Comparison of ENCODE assay signal across 12 mouse cellular contexts in genomic region chr13:59091138-59091971, GRCm38 (mm10).
DNase-seq lines count a peak whose midpoint lies in the region; ATAC-seq lines count a peak whose summit lies in the region.
"Had no signal": no experiment of that assay in that cellular context is flagged by ENCODE, and none has a peak within 500 bp of the region (broad histone marks: within the 10 kb centered on the region; RNA-seq: fewer than 3 reads in every experiment).

No protein-coding gene starts in this region.

- peak; percentile 64 for DNase-seq in brain, adult 2 months (ENCODE audit: low read depth, low spot score)
- DNase-seq in embryonic facial prominence, embryonic 10.5 days (ENCODE audit: low spot score), result peak; percentile 36
- peak; percentile 54 for DNase-seq in hindbrain, embryonic 14.5 days (ENCODE audit: low spot score)
- no peak for DNase-seq in retina, postnatal 1 day
- no peak for DNase-seq in lung, postnatal 36 days
- no peak for DNase-seq in cerebellum, adult 11-12 months
- no peak for DNase-seq in urinary bladder, postnatal 10 days (ENCODE audit: low spot score)
- DNase-seq: adrenal gland, adult 8-10 months; cerebellum, postnatal 25 days had no signal

- peak; percentile 67 for ATAC-seq in hindbrain, embryonic 14.5 days (ENCODE audit: low FRiP score)
- peak; percentile 67 for ATAC-seq in midbrain, embryonic 12.5 days (ENCODE audit: low FRiP score, low read depth)
- ATAC-seq: inflammation-experienced regulatory T-cells, adult 6 months had no signal

- no peaks in the 10 kb centered on the region for H3K9me3 ChIP-seq in embryonic facial prominence, embryonic 10.5 days
- no peaks in the 10 kb centered on the region for H3K9me3 ChIP-seq in hindbrain, embryonic 14.5 days (ENCODE audit: control insufficient read depth, low read length)
- H3K9me3 ChIP-seq in midbrain, embryonic 12.5 days, result no peaks in the 10 kb centered on the region

- no peak overlapping the region for H3K4me3 ChIP-seq in embryonic facial prominence, embryonic 10.5 days
- no peak overlapping the region for H3K4me3 ChIP-seq in hindbrain, embryonic 14.5 days (replicated peaks; ENCODE audit: low read length)
- no peak overlapping the region for H3K4me3 ChIP-seq in midbrain, embryonic 12.5 days

- H3K9ac ChIP-seq in hindbrain, embryonic 14.5 days, result 0 out of 2 replicates have a peak overlapping the region, but pooled peaks have one; percentile 1
- no peak overlapping the region for H3K9ac ChIP-seq in midbrain, embryonic 12.5 days (replicated peaks)

- no peaks in the 10 kb centered on the region for H3K36me3 ChIP-seq in embryonic facial prominence, embryonic 10.5 days (replicated peaks)
- no peaks in the 10 kb centered on the region for H3K36me3 ChIP-seq in hindbrain, embryonic 14.5 days (replicated peaks; ENCODE audit: control insufficient read depth, insufficient read depth)
- no peaks in the 10 kb centered on the region for H3K36me3 ChIP-seq in midbrain, embryonic 12.5 days

- WGBS in embryonic facial prominence, embryonic 10.5 days, result 43% methylated on average over 13 of the region's 13 CpGs
- WGBS in hindbrain, embryonic 14.5 days, result 16% methylated on average over 13 of the region's 13 CpGs
- WGBS in midbrain, embryonic 12.5 days, result 17% methylated on average over 13 of the region's 13 CpGs

- no peak overlapping the region for H3K4me2 ChIP-seq in hindbrain, embryonic 14.5 days (replicated peaks)
- H3K4me2 ChIP-seq in midbrain, embryonic 12.5 days (replicated peaks), result no peak overlapping the region

- peaks cover 45% of the 10 kb centered on the region for H3K27me3 ChIP-seq in embryonic facial prominence, embryonic 10.5 days (replicated peaks; ENCODE audit: low read depth, poor library complexity, severe bottlenecking)
- H3K27me3 ChIP-seq in hindbrain, embryonic 14.5 days (ENCODE audit: control insufficient read depth, insufficient read depth, low read length), result no peaks in the 10 kb centered on the region
- no peaks in the 10 kb centered on the region for H3K27me3 ChIP-seq in midbrain, embryonic 12.5 days

- H3K27ac ChIP-seq in embryonic facial prominence, embryonic 10.5 days (replicated peaks), result peak overlapping the region; percentile 44; the same call in 1 of the 2 replicates
- H3K27ac ChIP-seq in hindbrain, embryonic 14.5 days, result peak overlapping the region; percentile 92
- peak overlapping the region; percentile 97 for H3K27ac ChIP-seq in midbrain, embryonic 12.5 days (replicated peaks)
- H3K27ac ChIP-seq: macrophage had no signal

- peaks cover 38% of the 10 kb centered on the region for H3K4me1 ChIP-seq in embryonic facial prominence, embryonic 10.5 days
- peaks cover 57% of the 10 kb centered on the region for H3K4me1 ChIP-seq in hindbrain, embryonic 14.5 days (replicated peaks; ENCODE audit: control insufficient read depth, insufficient read depth, low read length)
- H3K4me1 ChIP-seq in midbrain, embryonic 12.5 days, result peaks cover 49% of the 10 kb centered on the region

Comparison
In these comparisons a context has a peak if more than half of its experiments do, and no peak if none do; other contexts are left out.
1. DNase-seq: peak in brain, adult 2 months (single experiment), embryonic facial prominence, embryonic 10.5 days (single experiment) and hindbrain, embryonic 14.5 days (single experiment); none in retina, postnatal 1 day (single experiment), lung, postnatal 36 days (single experiment), cerebellum, adult 11-12 months (single experiment) and urinary bladder, postnatal 10 days (single experiment).
2. H3K27ac ChIP-seq: peak in every context shown above with its lines; median percentile 97 in midbrain, embryonic 12.5 days; 92 in hindbrain, embryonic 14.5 days; 44 in embryonic facial prominence, embryonic 10.5 days.